Mouse (Mus musculus) liver, embryonic 14.5 days (tissue): ENCODE results near the gene Inafm1. TPM values are rescaled to one million over a fixed set of nuclear protein-coding genes. Genes with fewer than 3 reads are reported as not detected.

Experiments used
- ATAC-seq: fragments of 200-750 bp; cut with Nextera tagmentation; 2 replicates; pipeline ENCODE4 v1.8.0; 2017; ENCODE audit warnings: moderate number of reproducible peaks, mild to moderate bottlenecking, moderate library complexity; ENCODE audit not compliant: insufficient read depth
- DNase-seq, 3 experiments: peaks; one replicate each; pipeline ENCODE4 v3.0.0-alpha.2; 2012 to 2013; ENCODE audit warnings: low read depth in 3 of 3, low spot score in 3 of 3
- H3K27ac ChIP-seq: fragments of 300-500 bp; sonication (generic); 2 replicates; pipeline ENCODE4 v1.5.1; 2014; ENCODE audit warnings: moderate library complexity, mild to moderate bottlenecking, control low read depth, inconsistent platforms
- H3K27me3 ChIP-seq: fragments of 300-500 bp; sonication (generic); 2 replicates; pipeline ENCODE4 v1.6.1; 2014; ENCODE audit warnings: mild to moderate bottlenecking, low read length, moderate library complexity; ENCODE audit not compliant: control insufficient read depth, insufficient read depth
- H3K36me3 ChIP-seq: fragments of 300-500 bp; sonication (generic); replicated peaks from 2 replicates; pipeline ENCODE4 v1.6.1; 2014; ENCODE audit warnings: low read depth; ENCODE audit not compliant: control insufficient read depth, insufficient read depth
- H3K4me1 ChIP-seq, 2 experiments: fragments of 200-500 bp in 1 of 2; fragments of 300-500 bp in 1 of 2; sonication (generic) in 1 of 2; replicated peaks; 2 replicates each; pipeline ENCODE4 v1.6.1; 2012 to 2014; ENCODE audit warnings: antibody characterized with exemption in 1 of 2, inconsistent platforms in 1 of 2, low read length in 1 of 2; ENCODE audit not compliant: control insufficient read depth in 2 of 2, insufficient read depth in 2 of 2
- H3K4me2 ChIP-seq: fragments of 300-500 bp; sonication (generic); 2 replicates; pipeline ENCODE4 v1.6.1; 2014; ENCODE audit warnings: low read depth, mild to moderate bottlenecking, control low read depth, moderate library complexity
- H3K4me3 ChIP-seq, 2 experiments: fragments of 200-500 bp in 1 of 2; fragments of 300-500 bp in 1 of 2; sonication (generic) in 1 of 2; 2 replicates each; pipeline ENCODE4 v1.5.1; 2012 to 2014; ENCODE audit warnings: low read depth in 2 of 2, low read length in 2 of 2, mild to moderate bottlenecking in 2 of 2, control low read depth in 1 of 2, inconsistent platforms in 1 of 2, moderate library complexity in 1 of 2; ENCODE audit not compliant: insufficient read depth in 1 of 2
- H3K9ac ChIP-seq: fragments of 300-500 bp; sonication (generic); replicated peaks from 2 replicates; pipeline ENCODE4 v1.6.1; 2014; ENCODE audit warnings: mild to moderate bottlenecking, control low read depth, moderate library complexity
- H3K9me3 ChIP-seq: fragments of 300-500 bp; sonication (generic); 2 replicates; pipeline ENCODE4 v1.6.1; 2016; ENCODE audit warnings: low read length, mixed read lengths; ENCODE audit not compliant: control insufficient read depth
- CTCF ChIP-seq: IDR thresholded peaks from 2 replicates; pipeline ENCODE4 v1.5.1; 2016; ENCODE audit warnings: antibody characterized with exemption, low read depth, control low read depth
- EP300 ChIP-seq: IDR thresholded peaks from 2 replicates; pipeline ENCODE4 v1.6.1; 2016; ENCODE audit warnings: antibody characterized with exemption, low read depth
- WGBS: fragments of 180-500 bp; shearing (Covaris S2); extraction: QIAGEN DNeasy Blood & Tissue Kit; methylation state at CpG from one replicate; pipeline ENCODE4 v1.1.7; 2014; ENCODE audit not compliant: insufficient replicate concordance; 5-methylcytosine and 5-hydroxymethylcytosine counted together
- polyA plus RNA-seq, 2 experiments: library from polyadenylated mRNA; depleted of rRNA in 1 of 2; stranded (reverse) in 1 of 2; unstranded in 1 of 2; fragments of >200 nt; fragmentation: Nextera tagmentation in 1 of 2; extraction: Ambion mirVana in 1 of 2; gene quantifications; 2 replicates each; pipeline versions ENCODE4 v1.2.1 to v1.2.3; 2012 to 2014

The Inafm1 gene
- polyA plus RNA-seq, 2 experiments: 3.5 to 7.9 TPM

DNA sequence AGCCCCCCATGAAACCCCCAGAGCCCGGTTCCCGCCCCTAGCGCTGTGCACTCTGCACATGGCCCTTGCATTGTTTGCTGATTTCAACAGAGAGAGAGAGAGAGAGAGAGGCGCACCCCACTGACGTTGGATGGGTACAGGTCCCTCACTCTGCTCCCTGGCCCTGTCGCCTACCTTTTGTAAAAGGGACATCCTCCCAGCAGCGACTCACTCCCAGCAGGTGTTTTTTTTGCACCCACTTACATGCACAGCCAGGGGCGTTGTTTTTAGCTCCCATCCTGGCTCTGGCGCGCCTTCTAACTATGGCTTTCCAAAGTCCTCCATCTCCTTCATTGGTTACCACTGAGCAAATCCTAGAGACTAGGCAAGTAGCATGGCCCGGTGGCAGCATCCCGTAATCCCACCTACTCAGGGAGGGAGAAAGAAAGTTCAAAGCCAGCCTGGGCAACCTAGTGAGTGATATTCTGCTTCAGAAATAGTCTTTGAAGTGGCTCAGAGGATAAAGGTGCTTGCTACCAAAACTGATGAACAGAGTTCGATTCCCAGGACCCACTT lies 40.9 kb upstream of the Inafm1 start:
- H3K27ac ChIP-seq: peak overlapping the region; percentile 48
- 22% methylated on average over 13 of the region's 13 CpGs for WGBS
- H3K4me1 ChIP-seq: peaks cover 34 to 37% of the 10 kb centered on the region in 2 experiments
- H3K4me3 ChIP-seq: peak overlapping the region; percentile 54 to 92
- DNase-seq: no peak
- TF ChIP-seq CTCF: no peak
- no peak for TF ChIP-seq EP300
- peak overlapping the region; percentile 99 for H3K4me2 ChIP-seq
- H3K27me3 ChIP-seq: peaks cover 10% of the 10 kb centered on the region
- H3K36me3 ChIP-seq: no peaks in the 10 kb centered on the region; the same call in 1 of the 2 replicates
- no peaks in the 10 kb centered on the region for H3K9me3 ChIP-seq
- peak overlapping the region; percentile 98 for H3K9ac ChIP-seq
- peak; percentile 10 for ATAC-seq

DNA sequence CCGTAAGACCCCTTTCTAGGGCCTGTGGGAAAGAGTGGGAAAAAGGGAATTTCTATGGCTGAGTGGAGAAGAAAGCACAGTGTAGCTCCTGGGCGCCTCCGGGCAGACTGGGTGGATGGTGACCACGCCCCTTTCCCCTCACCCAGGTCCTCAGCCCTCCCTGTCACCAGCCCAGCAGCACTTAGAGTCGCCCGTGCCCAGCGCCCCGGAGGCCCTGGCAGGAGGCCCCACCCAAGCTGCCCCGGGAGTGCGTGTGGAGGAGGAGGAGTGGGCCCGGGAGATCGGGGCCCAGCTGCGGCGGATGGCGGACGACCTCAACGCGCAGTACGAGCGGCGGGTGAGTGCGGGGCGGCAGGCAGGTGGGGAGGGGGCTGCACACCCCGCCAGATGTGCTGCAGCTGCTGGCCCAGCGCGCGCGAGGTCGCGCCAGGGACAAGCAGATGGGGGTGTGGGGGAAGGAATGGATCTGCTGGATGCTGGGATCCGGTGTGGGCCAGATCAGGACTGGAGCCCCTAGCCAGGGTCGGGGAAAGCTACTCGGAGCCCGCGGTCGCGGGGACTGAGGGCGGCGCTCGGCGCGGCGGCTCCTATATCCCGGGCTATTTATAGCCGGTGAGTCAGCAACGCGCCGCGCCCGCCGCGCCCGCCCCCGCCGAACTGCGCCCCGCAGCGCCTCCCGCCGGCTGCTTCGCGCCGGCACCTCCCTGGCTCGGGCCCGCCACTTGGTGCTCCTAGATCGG lies 40.2 kb upstream of the Inafm1 start:
- peak overlapping the region; percentile 98 for H3K9ac ChIP-seq
- no peaks in the 10 kb centered on the region for H3K9me3 ChIP-seq
- ATAC-seq (peak; percentile 74), DNase-seq (peak in 1 of 3 experiments; percentile 70)
- H3K4me2 ChIP-seq: peak overlapping the region; percentile 99
- H3K4me3 ChIP-seq: peak overlapping the region; percentile 89 to 92
- TF ChIP-seq CTCF (peak; percentile 35; the same call in 1 of the 2 replicates), EP300 (no peak; the same call in 1 of the 2 replicates)
- peak overlapping the region; percentile 91 for H3K27ac ChIP-seq
- no peaks in the 10 kb centered on the region; the same call in 1 of the 2 replicates for H3K36me3 ChIP-seq
- peaks cover 40 to 42% of the 10 kb centered on the region in 2 experiments for H3K4me1 ChIP-seq
- WGBS: 0% methylated on average over 66 of the region's 66 CpGs
- H3K27me3 ChIP-seq: peaks cover 10% of the 10 kb centered on the region

DNA sequence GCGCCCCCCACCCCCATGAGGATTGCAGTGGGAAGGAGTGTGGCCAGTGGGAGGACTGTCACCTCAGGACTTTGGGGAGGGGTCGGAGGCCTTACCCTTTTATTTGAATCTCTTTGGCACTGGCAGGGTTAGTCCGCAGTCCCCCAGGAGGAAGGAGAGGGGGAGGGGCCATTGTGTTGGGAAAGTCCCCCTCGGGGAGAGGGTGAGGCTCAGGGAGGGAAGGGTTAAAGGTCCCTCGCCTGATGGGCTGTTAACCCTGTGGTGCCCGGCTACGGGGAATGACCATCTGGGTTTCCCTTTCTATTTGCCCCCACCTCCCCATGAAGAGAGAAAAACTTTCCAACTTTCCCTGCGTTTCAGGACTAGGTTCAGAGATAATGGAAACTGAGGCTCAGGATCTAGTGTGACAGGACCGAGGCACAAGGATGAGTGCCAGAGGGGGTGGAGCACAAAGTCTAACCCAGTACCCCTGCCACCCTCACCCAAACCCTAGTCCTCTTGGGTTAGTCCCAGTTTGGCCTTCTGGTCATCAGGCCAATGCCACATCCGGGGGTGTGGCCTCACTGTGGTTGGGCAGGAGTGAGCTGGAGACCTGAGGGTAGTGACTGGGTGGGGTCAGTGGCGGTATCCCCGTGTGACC lies 39.4 kb upstream of the Inafm1 start:
- peaks cover 44 to 45% of the 10 kb centered on the region in 2 experiments for H3K4me1 ChIP-seq
- under 1% methylated on average over 12 of the region's 12 CpGs for WGBS
- H3K9ac ChIP-seq: peak overlapping the region; percentile 98
- TF ChIP-seq CTCF: no peak
- no peak for TF ChIP-seq EP300
- peaks cover 10% of the 10 kb centered on the region for H3K27me3 ChIP-seq
- peak overlapping the region; percentile 99 for H3K4me2 ChIP-seq
- no peaks in the 10 kb centered on the region for H3K9me3 ChIP-seq
- DNase-seq (peak in 1 of 3 experiments; percentile 70), ATAC-seq (peak; percentile 17)
- no peaks in the 10 kb centered on the region; the same call in 1 of the 2 replicates for H3K36me3 ChIP-seq
- peak overlapping the region; percentile 89 to 92 for H3K4me3 ChIP-seq
- H3K27ac ChIP-seq: peak overlapping the region; percentile 50

DNA sequence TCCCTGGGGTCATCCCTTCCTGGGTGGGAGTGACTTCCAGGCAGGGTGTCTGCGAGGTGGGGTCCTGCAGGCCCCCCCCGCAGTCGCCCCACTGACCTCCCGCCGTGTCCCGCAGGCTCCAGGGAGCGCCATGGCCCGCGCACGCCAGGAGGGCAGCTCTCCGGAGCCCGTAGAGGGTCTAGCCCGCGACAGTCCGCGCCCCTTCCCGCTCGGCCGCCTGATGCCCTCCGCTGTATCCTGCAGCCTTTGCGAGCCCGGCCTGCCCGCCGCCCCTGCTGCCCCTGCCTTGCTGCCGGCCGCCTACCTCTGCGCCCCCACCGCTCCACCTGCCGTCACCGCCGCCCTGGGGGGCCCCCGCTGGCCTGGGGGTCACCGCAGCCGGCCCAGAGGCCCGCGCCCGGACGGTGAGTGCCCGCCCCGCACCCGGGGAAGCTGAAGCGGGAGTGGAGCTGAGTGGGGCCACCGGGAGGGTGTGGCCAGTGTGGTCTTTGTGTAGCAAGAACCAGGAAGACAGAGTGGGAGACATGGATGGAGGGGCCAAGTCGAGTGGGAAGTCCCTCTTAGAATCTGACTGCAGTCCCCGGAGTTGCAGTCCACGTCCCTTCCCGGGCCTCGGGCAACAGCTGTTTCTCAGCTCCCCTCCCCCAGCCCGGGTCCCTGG lies 38.7 kb upstream of the Inafm1 start:
- peak overlapping the region; percentile 89 to 92 for H3K4me3 ChIP-seq
- H3K4me1 ChIP-seq: peaks cover 44 to 45% of the 10 kb centered on the region in 2 experiments
- peak overlapping the region; percentile 50 for H3K27ac ChIP-seq
- under 1% methylated on average over 49 of the region's 49 CpGs for WGBS
- peak overlapping the region; percentile 98 for H3K9ac ChIP-seq
- H3K9me3 ChIP-seq: no peaks in the 10 kb centered on the region
- H3K27me3 ChIP-seq: peaks cover 10% of the 10 kb centered on the region
- H3K4me2 ChIP-seq: peak overlapping the region; percentile 99
- DNase-seq (no peak), ATAC-seq (no peak)
- no peak for TF ChIP-seq CTCF
- no peak for TF ChIP-seq EP300
- H3K36me3 ChIP-seq: no peaks in the 10 kb centered on the region; the same call in 1 of the 2 replicates
